Mouse (Mus musculus): ENCODE data around the gene Wnt4.

Wnt4 gene

DNA sequence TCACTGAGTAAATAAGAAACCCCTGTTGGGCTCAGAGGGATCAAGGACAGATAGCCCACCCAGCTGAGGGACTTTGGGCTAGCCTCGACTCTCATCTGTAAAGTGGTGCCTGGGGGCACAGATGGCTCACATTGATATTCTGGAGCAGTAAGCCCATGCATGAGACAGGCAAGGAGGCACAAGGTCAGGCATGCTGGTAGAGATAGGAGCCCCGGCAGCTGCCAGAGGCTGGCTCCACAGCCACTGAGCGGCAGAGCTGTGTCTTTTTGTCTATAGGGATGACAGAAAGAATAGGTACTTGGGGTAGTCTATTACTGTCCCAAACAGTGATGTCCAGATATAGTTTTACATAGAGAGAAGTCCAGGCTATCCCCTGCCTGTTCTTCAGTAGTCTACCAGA is 4.0 kb downstream of the Wnt4 start:
- no peak for DNase-seq

DNA sequence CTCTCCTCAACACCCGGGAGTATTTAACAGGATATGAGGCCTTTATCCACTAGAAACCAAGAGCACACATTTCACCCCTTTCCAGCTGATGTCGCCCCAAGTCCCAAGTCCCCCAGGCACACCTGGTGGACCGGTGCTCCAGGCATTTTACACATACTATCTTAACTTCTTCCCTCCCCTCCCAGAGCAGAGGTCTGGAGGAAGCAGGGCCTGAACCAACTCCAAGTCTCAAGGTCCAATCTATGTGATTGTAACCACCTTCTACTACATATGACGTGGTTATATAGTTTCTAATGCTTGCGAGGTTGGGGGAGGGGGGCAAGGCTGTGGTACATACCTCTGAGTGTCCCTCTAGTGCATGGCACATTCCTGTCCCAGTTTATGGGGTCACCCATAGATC is 4.8 kb downstream of the Wnt4 start:
- no peak for DNase-seq

DNA sequence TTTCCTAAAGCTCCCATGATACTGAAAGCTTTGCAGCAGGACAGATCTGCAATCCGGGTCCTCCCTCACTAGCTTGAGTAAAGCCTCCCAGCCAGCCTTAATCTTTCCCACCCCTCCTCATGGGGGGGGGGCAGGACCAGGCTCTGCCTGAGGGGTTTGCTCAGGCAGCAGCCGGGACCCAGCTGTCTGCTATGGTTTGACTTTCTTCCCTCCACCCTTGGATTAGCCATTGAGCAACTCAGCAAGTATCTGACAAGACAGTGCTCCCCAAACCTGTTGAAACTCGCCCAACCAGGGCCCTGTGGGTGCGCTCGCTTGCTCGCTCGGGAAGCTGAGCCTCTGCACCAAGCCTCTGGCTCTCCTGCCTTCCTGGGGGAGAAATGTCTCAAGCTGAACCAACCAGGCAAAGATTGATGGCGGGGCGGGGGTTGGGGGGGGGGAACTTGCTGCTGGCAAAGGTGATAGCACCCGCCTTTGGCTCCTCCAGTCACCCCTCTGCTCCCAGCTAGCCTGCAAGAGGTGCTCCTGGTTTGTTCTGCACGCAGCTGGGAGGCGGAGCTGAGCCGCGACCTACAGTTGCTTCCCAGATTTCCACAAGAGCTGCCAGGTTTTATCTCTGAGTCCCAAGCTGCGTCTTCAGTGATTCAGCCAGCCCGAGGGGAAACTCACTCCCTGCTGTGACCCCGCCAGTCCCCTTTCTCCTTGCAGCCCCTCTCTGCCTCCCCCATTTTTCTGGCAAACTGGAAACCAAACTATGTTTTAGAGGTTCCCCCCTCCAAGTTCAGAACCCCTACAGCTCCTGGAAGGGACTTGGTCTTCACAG is 5.5 kb downstream of the Wnt4 start:
- no peak for DNase-seq

DNA sequence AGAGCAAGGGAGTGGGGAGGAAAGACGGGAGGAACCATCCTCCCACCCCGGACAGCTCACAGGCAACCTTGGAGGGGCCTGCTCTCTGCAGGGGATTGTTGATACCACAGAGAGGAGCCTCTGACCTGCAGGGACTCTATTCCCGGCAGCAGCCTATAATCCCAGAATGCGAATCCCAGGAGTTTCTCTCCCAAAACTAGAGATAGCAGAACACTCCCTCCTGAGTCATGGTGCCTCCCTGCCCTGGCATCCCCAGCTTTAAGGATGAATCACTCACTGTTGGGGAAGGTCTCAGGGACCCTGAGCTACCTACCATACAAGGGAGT is 6.1 kb downstream of the Wnt4 start:
- no peak for DNase-seq

DNA sequence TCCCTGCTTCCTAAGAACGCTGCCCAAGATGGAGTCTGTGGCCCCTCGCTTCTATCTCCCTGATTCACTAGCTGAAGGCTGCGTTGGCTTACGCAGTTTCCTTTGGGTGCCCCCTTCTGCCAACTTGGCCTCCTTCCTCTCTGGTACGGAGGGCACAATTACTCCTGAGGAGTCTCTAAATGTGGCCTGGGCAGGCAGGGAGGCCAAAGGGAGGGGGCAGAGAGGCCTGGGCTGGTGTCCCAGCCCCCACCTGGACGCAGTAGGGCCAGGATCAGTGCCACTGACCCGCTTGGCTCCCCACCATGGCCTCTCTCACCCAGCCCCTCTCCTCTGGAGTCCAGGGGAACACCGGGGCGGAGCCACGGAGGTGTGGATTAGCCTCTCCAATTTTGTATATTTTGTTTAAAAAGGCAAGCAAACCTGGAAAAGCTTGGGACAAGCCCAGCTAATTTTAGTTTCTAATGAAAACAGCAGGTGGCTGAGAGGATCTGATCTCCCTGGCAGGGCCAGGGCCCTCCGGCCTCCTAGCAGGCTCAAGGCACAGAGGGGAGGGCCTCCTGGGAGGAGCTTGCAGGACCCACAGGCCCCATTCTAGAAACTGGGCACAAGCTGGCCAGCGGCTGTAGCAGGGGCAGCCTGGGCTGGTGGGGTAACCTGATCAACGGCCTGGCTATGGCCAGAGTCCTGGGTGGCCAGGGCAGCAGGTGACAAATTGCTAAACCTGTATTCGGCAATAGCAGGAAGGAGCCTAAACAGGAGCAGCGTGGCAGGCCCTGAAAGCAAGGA is 8.8 kb downstream of the Wnt4 start:
- no peak for DNase-seq

DNA sequence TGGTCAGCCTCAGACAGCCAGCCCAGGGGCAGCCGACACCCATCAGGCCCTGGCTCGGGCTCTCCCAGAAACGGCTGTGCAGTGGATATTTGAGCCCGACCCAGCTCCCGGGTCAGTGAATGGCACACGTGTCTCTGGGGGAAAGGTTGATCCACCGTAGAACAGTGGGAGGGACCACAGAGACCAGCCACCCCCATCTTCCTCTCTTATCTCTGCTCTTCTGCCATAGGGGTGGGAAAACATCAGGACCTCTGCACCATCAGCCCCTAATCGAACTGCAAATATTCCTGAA is 9.3 kb downstream of the Wnt4 start:
- DNase-seq = no peak

DNA sequence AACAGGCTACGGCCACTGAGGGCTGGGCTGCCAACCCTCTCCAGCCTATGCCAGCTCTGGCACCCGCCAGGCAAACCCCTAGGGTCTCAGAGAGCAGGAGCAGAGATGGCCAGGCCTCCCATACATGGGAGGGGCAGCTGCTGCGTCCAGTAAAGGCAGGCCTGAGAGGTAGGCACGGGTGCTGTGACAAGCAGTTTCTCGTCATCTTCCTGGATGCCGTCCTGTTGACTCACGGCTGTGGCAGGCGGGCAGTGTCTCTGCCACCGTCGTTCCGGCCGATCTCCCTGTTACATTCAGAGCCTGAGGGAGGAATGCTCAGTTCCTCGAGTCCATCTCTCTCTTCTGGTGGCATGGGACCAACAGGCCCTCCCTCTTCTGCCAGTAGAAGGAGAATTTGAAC is 9.9 kb downstream of the Wnt4 start:
- no peak for DNase-seq

DNA sequence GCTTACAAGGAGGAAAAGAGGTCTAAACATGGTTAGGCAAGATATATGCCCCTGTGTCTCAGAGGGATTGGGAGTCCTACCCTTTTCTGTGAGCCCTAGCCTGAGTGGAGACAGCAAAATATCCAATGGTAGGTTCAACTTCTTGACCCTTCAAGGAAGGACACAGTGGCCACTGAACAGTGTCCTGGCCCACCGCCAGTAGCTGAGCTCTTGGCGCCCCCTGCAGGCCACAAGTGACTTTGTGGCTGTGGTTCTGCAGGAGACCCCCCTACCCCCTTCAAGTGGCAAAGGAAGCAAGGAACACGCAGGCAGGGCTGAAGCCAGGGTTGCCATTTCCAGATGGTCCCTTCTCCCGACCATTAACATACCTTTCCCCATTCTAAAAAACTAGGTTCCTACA is 10.5 kb downstream of the Wnt4 start:
- peak in 1 of 2 experiments; percentile 57 for DNase-seq

DNA sequence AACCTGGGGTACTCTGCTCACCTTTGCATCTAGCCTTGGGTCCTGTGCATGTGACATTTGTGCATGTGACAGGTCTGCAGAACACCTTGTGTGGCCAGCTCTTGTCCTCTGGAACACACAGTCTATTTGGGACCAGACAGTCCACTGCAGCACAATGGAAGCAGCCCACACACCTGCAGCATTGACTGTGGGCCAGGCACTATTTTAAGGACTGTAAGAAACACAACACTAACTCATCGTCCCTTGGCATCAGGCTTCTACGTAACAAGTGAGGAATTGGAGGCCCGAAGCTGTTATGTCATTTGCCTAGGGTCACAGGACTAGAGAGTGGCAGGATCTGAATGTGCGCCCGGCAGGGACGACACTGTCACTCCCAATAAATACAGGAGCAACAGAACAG is 12.4 kb downstream of the Wnt4 start:
- DNase-seq = no peak

DNA sequence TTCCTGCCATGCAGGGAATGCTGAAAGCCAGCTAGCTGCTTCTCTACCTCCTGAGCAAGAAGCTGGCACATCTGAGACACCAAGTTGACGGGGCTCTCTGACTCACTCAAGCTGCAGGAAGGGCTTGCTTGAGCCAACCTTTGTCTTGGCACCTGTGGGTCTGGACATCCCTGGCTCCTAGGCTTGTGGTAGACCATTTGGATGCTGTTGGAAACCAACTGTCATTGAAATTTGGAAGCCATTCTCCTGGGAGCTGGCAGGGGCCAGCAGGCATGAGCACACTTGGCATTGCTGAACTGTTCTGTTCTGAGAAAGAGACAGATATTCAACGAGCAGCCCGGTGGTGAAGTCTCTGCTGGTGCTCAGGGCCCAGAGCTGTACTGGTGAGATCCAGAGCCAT is 13.0 kb downstream of the Wnt4 start:
- DNase-seq = peak; percentile 73 to 84

DNA sequence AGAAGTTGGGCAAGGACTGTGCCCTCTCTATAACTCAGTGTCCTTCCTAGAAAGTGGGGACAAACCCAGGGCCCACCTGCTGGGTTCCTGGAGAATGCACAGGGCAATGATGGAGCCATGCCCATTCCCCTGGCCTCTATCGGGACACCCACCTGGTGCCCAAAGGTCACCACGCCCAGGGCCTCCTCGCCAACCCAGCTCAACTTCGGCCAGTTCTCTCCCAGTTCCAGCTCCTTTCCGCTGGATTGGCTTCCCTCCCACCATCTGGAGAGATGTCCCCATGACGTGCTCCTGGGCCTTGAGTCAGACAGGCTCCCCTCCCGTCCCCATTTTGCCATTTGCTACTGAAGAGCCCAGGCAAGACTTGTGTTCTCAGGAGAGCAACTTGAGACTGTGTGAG is 15.3 kb downstream of the Wnt4 start:
- no peak for DNase-seq

DNA sequence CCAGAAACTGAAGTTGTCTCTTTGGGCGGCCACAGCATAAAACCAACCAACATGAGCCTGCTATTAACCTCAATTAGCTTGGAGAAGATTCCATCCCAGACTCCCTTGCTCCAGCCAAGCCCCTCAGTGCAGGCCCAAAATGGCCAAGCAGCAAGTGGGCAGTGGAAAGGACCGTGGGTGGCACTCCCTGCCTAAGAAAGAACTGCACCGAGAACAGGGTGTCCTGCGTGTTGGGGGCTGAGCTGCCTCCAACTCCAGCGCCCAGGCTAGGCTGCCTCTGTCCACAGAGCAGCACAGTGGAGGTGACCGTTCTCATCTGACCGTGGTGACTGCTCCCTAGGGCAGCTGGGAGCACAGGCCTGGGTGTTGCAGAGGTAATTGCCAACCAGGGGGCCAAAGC is 16.7 kb downstream of the Wnt4 start:
- no peak for DNase-seq

DNA sequence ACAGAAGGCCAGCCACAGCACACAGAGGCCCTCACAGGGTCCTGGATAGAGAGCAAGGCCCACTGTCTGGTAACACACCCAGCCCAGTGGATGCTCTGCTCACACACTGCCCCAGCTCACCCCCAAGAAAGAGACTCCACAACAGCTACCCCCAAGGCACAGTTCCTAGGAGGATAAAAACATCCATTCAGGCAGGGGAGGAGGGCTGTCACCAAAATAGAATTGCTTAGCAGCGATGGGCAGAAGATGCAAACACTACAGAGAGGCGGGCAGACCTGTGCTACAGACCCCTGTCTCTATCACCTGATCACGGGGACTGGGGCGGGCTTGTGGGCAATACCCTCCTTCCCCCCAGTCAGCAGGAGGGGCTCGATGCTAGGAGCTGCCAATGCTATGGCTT is 17.2 kb downstream of the Wnt4 start:
- no peak for DNase-seq

DNA sequence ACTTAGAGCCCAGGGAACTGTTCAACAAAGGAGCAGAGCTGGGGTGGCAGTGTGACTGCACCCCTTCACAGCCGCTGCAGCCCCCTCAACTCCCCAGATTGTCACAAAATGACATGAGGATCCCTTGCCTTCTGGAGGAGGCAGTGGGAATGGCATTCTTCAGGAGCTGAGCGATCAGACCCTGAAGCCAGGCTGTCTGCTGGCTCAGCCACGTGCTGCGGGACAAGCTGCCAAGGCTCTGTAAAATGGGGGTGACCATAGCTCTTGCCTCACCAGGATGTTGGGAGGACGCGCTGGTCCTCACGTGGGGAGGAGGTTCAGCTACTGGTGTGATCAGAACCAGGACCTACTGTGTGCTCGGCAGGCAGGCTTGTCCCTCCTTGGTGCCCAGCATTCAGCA is 17.7 kb downstream of the Wnt4 start:
- no peak for DNase-seq

DNA sequence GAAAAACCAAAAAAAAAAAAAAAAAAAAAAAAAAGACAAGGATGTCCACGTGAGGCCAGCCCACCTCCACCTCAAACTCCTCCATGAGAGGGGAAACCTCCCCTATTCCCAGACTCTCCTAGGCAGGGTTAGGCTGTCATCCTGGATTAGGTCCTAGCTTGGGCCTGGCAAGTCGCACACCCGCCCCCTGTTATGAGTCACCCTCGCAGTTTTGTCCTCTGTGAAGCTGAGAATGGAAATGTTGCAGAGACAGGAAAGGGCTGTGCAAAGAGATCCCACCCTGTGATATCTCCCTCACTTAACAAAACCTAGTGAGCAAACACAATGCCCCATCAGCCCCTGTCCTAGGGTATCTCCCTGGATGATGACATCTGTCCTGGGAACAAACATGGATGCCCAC is 20.3 kb downstream of the Wnt4 start:
- DNase-seq = no peak

DNA sequence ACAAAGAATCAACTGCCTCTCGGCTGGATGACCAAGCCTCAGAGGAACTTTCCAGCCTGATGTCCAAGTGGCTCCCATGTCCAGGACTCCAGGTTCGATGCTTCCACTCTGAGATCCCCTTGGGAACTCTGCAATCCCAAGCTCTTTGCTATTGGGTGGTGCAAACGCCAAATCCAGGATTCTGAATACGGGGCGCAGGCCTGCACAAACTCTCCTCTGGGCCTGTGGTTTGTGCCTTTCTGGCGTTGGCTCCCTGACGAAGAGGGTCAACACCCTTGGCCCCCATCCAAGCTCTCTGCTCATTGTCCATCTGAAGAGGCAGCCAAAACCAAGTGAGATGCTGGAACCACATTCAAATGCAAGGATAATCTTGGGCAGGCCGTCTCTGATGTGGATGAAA is 21.1 kb downstream of the Wnt4 start:
- DNase-seq = no peak

DNA sequence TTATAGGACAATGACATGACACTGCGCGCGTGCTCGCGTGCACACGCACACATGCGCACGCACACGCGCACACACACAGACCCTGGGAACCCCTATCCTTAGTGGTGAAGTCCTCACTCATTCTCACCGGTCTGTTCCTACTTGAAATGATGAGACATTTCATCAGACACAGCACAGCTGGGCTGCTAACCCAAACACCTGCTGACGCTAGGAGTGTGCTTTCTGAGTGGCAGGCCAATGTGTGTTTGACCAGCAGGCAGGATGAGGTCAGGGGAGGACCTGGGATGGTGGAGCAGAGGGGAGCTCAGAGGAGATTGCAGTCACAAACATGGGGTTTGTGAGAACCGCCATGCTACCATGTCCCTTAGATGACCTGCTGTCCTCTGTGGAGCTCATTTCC is 22.9 kb downstream of the Wnt4 start:
- DNase-seq = no peak

DNA sequence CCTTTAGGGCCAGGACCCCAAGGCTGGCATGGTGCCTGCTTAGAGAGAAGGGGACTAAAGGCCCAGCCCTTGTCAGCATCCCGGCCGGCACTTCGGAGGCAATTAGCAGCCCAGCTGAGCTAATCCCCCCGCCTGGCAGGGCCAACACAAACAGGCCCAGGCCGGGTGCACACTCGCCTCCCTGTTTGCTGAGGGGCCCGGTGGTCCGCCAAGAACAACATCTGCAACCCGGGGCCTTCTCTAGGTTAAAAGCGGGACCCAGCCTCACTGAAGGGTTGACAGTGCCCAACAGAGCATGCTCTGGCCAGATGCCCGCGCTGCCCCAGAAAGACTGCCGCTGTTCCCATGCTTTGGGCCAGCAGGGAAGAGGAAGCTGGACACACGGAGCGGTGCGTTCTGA is 24.3 kb downstream of the Wnt4 start:
- DNase-seq = no peak

DNA sequence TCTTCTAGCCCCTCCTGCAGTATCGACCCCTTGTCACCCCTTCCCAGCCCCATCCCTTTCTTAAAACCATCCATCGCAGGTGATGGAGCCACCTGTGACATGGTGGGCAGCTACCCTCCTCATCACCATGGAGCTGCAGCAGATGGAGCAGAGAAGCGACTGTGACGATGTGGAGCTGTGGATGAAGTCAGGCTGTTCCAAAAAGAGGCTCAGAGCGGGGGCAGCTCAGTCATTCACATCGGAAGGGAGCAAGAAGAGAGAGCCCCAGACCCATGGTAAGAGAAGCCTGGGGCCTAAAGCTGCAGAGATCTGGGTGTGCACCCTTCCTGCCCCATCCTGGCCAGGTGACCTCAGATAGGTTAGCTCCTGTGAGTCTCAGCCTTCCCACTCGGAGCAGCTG is 26.8 kb downstream of the Wnt4 start:
- no peak for DNase-seq

DNA sequence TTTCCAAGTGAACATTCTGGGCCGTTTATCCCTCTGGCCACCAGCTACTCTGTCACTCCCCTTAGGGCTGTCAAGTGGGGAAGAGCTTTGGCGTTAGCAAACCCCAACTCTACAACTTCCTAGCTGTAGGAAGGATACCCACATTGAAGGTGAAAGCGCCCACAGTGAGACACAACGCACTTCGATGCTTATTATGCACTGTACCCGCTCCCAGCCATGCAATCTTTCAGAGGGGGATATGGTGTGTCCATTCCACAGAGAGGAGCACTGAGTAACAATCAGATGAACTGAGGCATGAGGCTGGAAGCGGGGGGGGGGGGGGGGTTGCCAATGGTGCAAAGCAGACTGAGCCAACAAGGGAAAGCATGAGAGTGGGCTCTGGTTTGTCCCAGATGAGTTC is 27.8 kb downstream of the Wnt4 start:
- no peak for DNase-seq

DNA sequence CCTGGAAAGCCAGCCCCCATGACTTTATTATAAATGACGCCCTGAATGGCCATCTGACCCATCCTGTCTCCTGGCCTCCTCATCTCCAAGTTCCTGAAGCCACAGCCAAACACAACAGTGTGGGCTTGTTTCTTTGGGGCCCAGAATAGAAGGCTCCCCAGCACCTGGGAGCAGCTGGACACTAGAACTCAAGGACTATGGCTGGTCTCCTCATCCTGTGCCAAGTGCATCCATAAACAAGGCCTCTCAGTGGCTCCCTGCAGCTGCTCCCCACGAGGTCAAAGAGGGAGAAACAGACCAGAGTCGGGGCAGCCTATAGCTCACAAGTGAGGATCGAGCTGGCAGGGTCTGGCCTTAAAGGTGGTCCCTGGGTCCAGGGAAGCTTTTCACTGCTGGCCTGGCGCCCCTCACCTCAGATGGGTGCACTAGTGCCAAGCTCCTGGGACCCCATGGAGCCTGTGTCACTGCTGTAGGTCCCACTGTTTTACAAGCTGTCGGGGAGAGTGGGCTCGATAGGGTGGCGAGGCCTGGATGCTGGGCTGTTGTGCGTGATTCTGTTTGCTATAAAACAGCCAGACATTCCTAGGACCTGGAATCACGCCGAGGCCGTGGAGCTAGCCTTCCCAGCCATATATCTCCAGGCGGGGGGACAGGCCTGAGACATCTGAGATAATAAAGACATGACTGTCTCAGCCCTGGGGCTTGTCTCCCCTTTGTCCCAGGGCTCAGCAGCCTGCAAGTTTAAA is 28.7 kb downstream of the Wnt4 start:
- no peak for DNase-seq

DNA sequence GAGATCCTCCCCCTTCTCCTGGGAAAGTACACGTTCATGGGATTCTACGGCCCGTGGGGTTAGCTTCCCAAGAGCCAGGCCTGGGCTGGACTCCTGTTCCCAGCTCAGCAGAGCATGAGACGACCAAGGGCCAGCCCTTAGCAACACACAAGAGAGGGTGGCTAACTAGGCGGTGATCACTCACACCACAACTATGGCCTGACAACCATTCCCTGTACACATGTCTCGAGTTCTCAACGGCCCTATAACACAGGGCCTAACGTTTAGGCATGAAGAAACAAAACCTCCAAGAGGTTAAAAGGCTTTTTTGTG is 29.2 kb downstream of the Wnt4 start:
- no peak for DNase-seq

DNA sequence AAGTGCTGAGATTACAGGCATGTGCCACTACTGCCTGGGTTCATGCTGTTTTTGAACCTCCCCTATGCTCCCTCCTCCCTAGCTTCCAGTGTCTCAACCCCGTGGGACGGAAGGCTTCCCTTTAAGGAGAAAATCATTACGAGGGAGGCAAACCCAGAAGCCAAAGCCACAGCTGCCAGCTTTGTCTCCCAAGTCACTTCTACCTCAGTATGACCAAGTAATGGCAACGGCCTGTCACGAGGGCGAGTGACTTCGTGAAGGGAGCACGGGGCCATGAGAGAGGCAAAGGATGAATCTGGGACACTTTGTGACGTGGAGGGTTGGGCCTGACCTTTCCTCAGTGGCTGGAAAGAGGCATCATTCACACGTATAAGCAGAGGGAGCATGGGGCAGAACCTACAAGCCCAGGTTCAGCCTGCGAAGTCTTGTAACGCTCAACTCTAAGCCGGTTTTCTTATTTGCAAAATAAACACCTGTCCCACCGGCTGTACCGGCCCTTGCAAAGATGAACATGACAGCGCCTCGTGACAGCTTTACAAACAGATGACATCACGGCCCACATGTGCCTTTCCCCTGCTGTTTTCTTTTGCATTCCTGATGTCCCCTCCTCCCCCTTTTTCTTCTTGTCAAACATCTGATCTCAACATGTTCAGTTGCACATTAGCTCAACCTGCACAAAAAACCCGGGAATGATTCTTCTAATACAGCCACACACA is 29.9 kb downstream of the Wnt4 start:
- no peak for DNase-seq

DNA sequence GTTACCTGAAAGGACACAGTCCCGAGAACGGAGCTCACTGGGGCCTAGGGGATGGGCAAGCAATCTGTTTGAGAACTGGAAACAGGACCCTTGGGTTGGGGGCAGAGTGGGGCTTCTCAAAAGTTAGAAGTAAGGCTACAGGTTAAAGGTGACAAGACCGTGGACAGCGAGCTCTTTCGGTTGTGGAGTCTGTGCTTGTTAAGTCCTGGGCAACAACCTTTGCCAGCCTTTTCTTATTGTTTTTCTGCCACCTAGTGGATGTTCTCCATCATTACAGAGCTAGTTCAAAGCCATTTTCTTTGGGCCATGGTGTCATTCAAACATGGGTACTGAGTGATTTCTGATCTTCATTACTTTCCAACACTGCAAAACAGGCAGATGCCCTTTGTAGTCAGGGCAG is 31.1 kb downstream of the Wnt4 start:
- peak; percentile 29 to 55 for DNase-seq

Measured in cerebellum, adult 18-20 months (tissue).